16 mouse cellular contexts compared by ENCODE assay signal in genomic region chr11:81111626-81112025, GRCm38 (mm10).
DNase-seq lines count a peak whose midpoint lies in the region.
"Had no signal": no experiment of that assay in that cellular context is flagged by ENCODE, and none has a peak within 500 bp of the region (broad histone marks: within the 10 kb centered on the region; RNA-seq: fewer than 3 reads in every experiment).

No protein-coding gene starts in this region.

- intact Hi-C loops in left cerebral cortex, postnatal 4 days (cut with DNase I) = no loop called here

- peak; percentile 70 to 77 for DNase-seq in cerebellum, postnatal 10 days
- DNase-seq in cerebellum, adult 9-10 months = no peak
- DNase-seq in cerebellum, postnatal 14 days = peak; percentile 62 to 64
- DNase-seq in cerebellum, adult 9-11 months = no peak
- DNase-seq in left cerebral cortex, postnatal 4 days = peak; percentile 17
- no peak for DNase-seq in left cerebral cortex, adult 8-10 months (ENCODE audit: low spot score in 2 of 2)
- DNase-seq: adrenal gland, adult 2 months; adrenal gland, adult 8-10 months; adrenal gland, postnatal 10 days; adrenal gland, postnatal 14 days; adrenal gland, postnatal 25 days; adrenal gland, postnatal 36 days; B cell, adult 2 months; cerebellum, adult 11 months; cerebellum, adult 11-12 months; cerebellum, adult 18-20 months had no signal

Comparison
In these comparisons a context has a peak if more than half of its experiments do, and no peak if none do; other contexts are left out.
1. DNase-seq: peak in cerebellum, postnatal 10 days (2 of 2), cerebellum, postnatal 14 days (2 of 2) and left cerebral cortex, postnatal 4 days (single experiment); none in cerebellum, adult 9-10 months (single experiment), cerebellum, adult 9-11 months (single experiment) and left cerebral cortex, adult 8-10 months (0 of 2).